In genomic region chr14:34502475-34503324, GRCm38 (mm10) we compare ENCODE assay signal across 8 mouse cellular contexts. TPM values are rescaled to one million over a fixed set of nuclear protein-coding genes. Genes with fewer than 3 reads are reported as not detected.
DNase-seq lines count a peak whose midpoint lies in the region; ATAC-seq lines count a peak whose summit lies in the region.

No protein-coding gene starts in this region.

- peak; percentile 77 for DNase-seq in adrenal gland, adult 8-10 months
- DNase-seq in embryo, embryonic 11.5 days (ENCODE audit: low read depth, low spot score), result peak; percentile 87
- peak; percentile 99 for DNase-seq in heart, adult 11 months
- DNase-seq in kidney, adult 11 months, result peak; percentile 86
- peak; percentile 91 for DNase-seq in left cerebral cortex, postnatal 4 days
- DNase-seq in midbrain, embryonic 11.5 days (ENCODE audit: low spot score, missing footprints), result peak; percentile 99
- DNase-seq in skeletal muscle tissue, adult 2 months (ENCODE audit: low read depth, low spot score), result peak; percentile 87

- H3K27ac ChIP-seq in midbrain, embryonic 11.5 days (ENCODE audit: low read depth, low read length), result peak overlapping the region; percentile 89

- H3K4me1 ChIP-seq in midbrain, embryonic 11.5 days (ENCODE audit: control insufficient read depth, insufficient read depth, low read length), result peaks cover 21% of the 10 kb centered on the region

- H3K36me3 ChIP-seq in midbrain, embryonic 11.5 days (ENCODE audit: control insufficient read depth, insufficient read depth, low read length), result no peaks in the 10 kb centered on the region

- intact Hi-C loops in left cerebral cortex, postnatal 4 days (cut with DNase I), result loop anchor here (5.0 kb wide), 1 partner anchor 45 kb away; no protein-coding TSS in a partner anchor

- H3K9ac ChIP-seq in midbrain, embryonic 11.5 days (ENCODE audit: low read length), result peak overlapping the region; percentile 99

- peak overlapping the region; percentile 91 for H3K4me3 ChIP-seq in midbrain, embryonic 11.5 days (ENCODE audit: low read depth, low read length)

- peak overlapping the region; percentile 71 for H3K4me2 ChIP-seq in midbrain, embryonic 11.5 days

- H3K9me3 ChIP-seq in midbrain, embryonic 11.5 days (ENCODE audit: control insufficient read depth, low read length), result no peaks in the 10 kb centered on the region

- ATAC-seq in midbrain, embryonic 11.5 days (ENCODE audit: low FRiP score), result peak; percentile 93
- no peak for ATAC-seq in erythroid progenitor cell, adult 5-6 weeks (replicated peaks; ENCODE audit: low FRiP score, poor library complexity, severe bottlenecking)

- under 1% methylated on average over 72 of the region's 115 CpGs for WGBS in midbrain, embryonic 11.5 days

- no peaks in the 10 kb centered on the region for H3K27me3 ChIP-seq in midbrain, embryonic 11.5 days (ENCODE audit: control insufficient read depth, insufficient read depth, low read length)

RNA-seq across cellular contexts. Expression of gene Bmpr1a, which starts 0.4 kb away (rescaled TPM):
- total RNA-seq in adrenal gland, adult 8-10 months (2022), result 10 to 100 TPM; 60.5 to 74.7 (median 67.1) TPM
- 10 to 100 TPM; 37.9 to 47.0 TPM for total RNA-seq in left cerebral cortex, postnatal 4 days (2021)
- polyA plus RNA-seq in midbrain, embryonic 11.5 days (2014; fragmentation: Nextera tagmentation; extraction: Ambion mirVana), result 44.4 and 49.8 TPM in 2 replicates
- 0.84 and 1.4 TPM in 2 replicates for total RNA-seq in erythroid progenitor cell, adult 5-6 weeks (2015; ENCODE audit: low replicate concordance)
- 1.2 TPM in 1 of 2 replicates, not detected in the other for total RNA-seq in erythroid progenitor cell, adult 5-6 weeks (2017; ENCODE audit: low replicate concordance)

RNA-seq across cellular contexts. Expression of gene 9230112D13Rik, which starts 19.9 kb away (rescaled TPM):
- total RNA-seq in adrenal gland, adult 8-10 months (2022), result not detected
- total RNA-seq in left cerebral cortex, postnatal 4 days (2021), result not detected
- polyA plus RNA-seq in midbrain, embryonic 11.5 days (2014; fragmentation: Nextera tagmentation; extraction: Ambion mirVana), result not detected in 2 replicates
- not detected in 2 replicates for total RNA-seq in erythroid progenitor cell, adult 5-6 weeks (2015; ENCODE audit: low replicate concordance)
- total RNA-seq in erythroid progenitor cell, adult 5-6 weeks (2017; ENCODE audit: low replicate concordance), result not detected in 2 replicates

Comparison
In these comparisons a context has a peak if more than half of its experiments do, and no peak if none do; other contexts are left out.
1. RNA of gene Bmpr1a, which starts 0.4 kb away (total RNA-seq): 60.5 to 74.7 TPM in adrenal gland, adult 8-10 months and 37.9 to 47.0 TPM in left cerebral cortex, postnatal 4 days; 0.84 to 1.4 TPM in erythroid progenitor cell, adult 5-6 weeks; every median in the first group is over 10 times any median in the second.
2. Peak in every context shown above with its lines, with median percentiles within 50 percentile points of each other: DNase-seq.